Mouse (Mus musculus): ENCODE measurements around the gene Fam216a.

DNA sequence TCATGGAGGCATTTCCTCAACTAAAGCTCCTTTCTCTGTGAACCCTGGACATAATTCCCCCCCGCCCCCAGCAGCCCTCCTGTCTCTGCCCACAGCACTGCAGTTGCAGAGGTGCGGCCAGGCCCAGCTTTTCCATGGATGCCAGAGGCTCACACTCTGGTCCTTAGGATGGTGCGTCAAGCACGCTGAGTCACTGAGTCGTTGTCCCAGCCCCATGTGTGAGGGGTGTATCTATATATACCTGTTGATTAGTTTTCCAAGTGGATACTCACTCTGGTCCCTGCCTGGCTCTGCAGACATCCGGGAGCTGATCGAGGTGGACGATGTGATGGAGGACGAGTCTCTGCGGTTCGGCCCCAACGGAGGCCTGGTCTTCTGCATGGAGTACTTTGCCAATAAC lies 6.0 kb upstream of the Fam216a start:
- TF ChIP-seq EP300 (IDR thresholded peaks at IDR 0.05; ENCODE audit: low read depth) = no peak
- no peak for TF ChIP-seq CTCF (IDR thresholded peaks at IDR 0.05; ENCODE audit: low read depth)
